Comparison of ENCODE assay signal across 11 mouse cellular contexts in genomic region chr15:92520677-92521225, GRCm38 (mm10).
DNase-seq lines count a peak whose midpoint lies in the region; ATAC-seq and TF ChIP-seq lines count a peak whose summit lies in the region.
"Had no signal": no experiment of that assay in that cellular context is flagged by ENCODE, and none has a peak within 500 bp of the region (broad histone marks: within the 10 kb centered on the region; RNA-seq: fewer than 3 reads in every experiment).

No protein-coding gene starts in this region.

- H3K9me3 ChIP-seq in heart, embryonic 13.5 days = no peaks in the 10 kb centered on the region
- H3K9me3 ChIP-seq in intestine, embryonic 15.5 days = no peaks in the 10 kb centered on the region
- H3K9me3 ChIP-seq in midbrain, embryonic 14.5 days (ENCODE audit: control insufficient read depth, low read length) = no peaks in the 10 kb centered on the region
- H3K9me3 ChIP-seq: liver, embryonic 13.5 days had no signal

- no peak overlapping the region for H3K27ac ChIP-seq in heart, embryonic 13.5 days (replicated peaks)
- H3K27ac ChIP-seq in heart, adult 2 months = no peak overlapping the region
- H3K27ac ChIP-seq in intestine, embryonic 15.5 days = no peak overlapping the region
- H3K27ac ChIP-seq in midbrain, embryonic 14.5 days (replicated peaks; ENCODE audit: low read depth, low read length) = no peak overlapping the region
- H3K27ac ChIP-seq: liver, embryonic 13.5 days had no signal

- no peak for TF ChIP-seq POLR2A in heart, adult 2 months (IDR thresholded peaks at IDR 0.05; ENCODE audit: insufficient read depth, low read depth, low read length)
- no peak for TF ChIP-seq POLR2A in lung, adult 2 months (IDR thresholded peaks at IDR 0.05; ENCODE audit: borderline replicate concordance, extremely low read depth, low read depth, low read length)

- intact Hi-C loops in heart, adult 2 months (cut with DNase I) = no loop called here

- H3K4me1 ChIP-seq in heart, embryonic 13.5 days = no peaks in the 10 kb centered on the region
- no peaks in the 10 kb centered on the region for H3K4me1 ChIP-seq in heart, adult 2 months (ENCODE audit: control insufficient read depth, insufficient read depth, low read length)
- no peaks in the 10 kb centered on the region for H3K4me1 ChIP-seq in intestine, embryonic 15.5 days (replicated peaks)
- peaks cover 7% of the 10 kb centered on the region; the same call in 1 of the 2 replicates for H3K4me1 ChIP-seq in midbrain, embryonic 14.5 days (ENCODE audit: control insufficient read depth, insufficient read depth, low read length)
- H3K4me1 ChIP-seq in lung, adult 2 months (ENCODE audit: control insufficient read depth, insufficient read depth, low read length) = no peaks in the 10 kb centered on the region
- H3K4me1 ChIP-seq: liver, embryonic 13.5 days had no signal

- no peaks in the 10 kb centered on the region for H3K79me2 ChIP-seq in heart, adult 2 months (replicated peaks; ENCODE audit: control insufficient read depth, insufficient read depth, low read length)

- no peak for TF ChIP-seq EP300 in heart, adult 2 months (IDR thresholded peaks at IDR 0.05; ENCODE audit: insufficient read depth, low read depth, low read length)

- no peak for DNase-seq in heart, adult 2 months
- DNase-seq in embryo, embryonic 11 days = peak; percentile 30
- peak; percentile 71 for DNase-seq in midbrain, embryonic 14.5 days
- no peak for DNase-seq in ovary, postnatal 14 days (ENCODE audit: low spot score)
- no peak for DNase-seq in lung, adult 2 months
- DNase-seq: adrenal gland, adult 8-10 months; heart, adult 11 months; liver, embryonic 13.5 days had no signal

- 0 out of 2 replicates have a peak overlapping the region, but pooled peaks have one; percentile 32 for H3K4me3 ChIP-seq in heart, embryonic 13.5 days
- H3K4me3 ChIP-seq in heart, adult 2 months = no peak overlapping the region
- H3K4me3 ChIP-seq in intestine, embryonic 15.5 days (replicated peaks) = no peak overlapping the region
- H3K4me3 ChIP-seq in midbrain, embryonic 14.5 days (replicated peaks; ENCODE audit: low read depth, low read length) = no peak overlapping the region
- no peak overlapping the region for H3K4me3 ChIP-seq in lung, adult 2 months (replicated peaks; ENCODE audit: extremely low read depth, low read depth, low read length)
- H3K4me3 ChIP-seq: liver, embryonic 13.5 days had no signal

- no peaks in the 10 kb centered on the region for H3K27me3 ChIP-seq in heart, embryonic 13.5 days (replicated peaks)
- no peaks in the 10 kb centered on the region for H3K27me3 ChIP-seq in heart, adult 2 months (ENCODE audit: control insufficient read depth, insufficient read depth, low read length)
- H3K27me3 ChIP-seq in intestine, embryonic 15.5 days (replicated peaks) = no peaks in the 10 kb centered on the region
- no peaks in the 10 kb centered on the region for H3K27me3 ChIP-seq in midbrain, embryonic 14.5 days (ENCODE audit: control insufficient read depth, insufficient read depth, low read length)
- H3K27me3 ChIP-seq: liver, embryonic 13.5 days had no signal

- H3K9ac ChIP-seq in heart, embryonic 13.5 days = no peak overlapping the region
- H3K9ac ChIP-seq in heart, adult 2 months (ENCODE audit: low read depth, low read length) = no peak overlapping the region
- H3K9ac ChIP-seq in intestine, embryonic 15.5 days = no peak overlapping the region
- no peak overlapping the region for H3K9ac ChIP-seq in midbrain, embryonic 14.5 days (replicated peaks; ENCODE audit: low read length)
- H3K9ac ChIP-seq: liver, embryonic 13.5 days had no signal

- no peak for TF ChIP-seq CTCF in heart, adult 2 months (IDR thresholded peaks at IDR 0.05)
- no peak for TF ChIP-seq CTCF in lung, adult 2 months (IDR thresholded peaks at IDR 0.05; ENCODE audit: insufficient read depth, low read length)

- H3K4me2 ChIP-seq in heart, embryonic 13.5 days = peak overlapping the region; percentile 66
- H3K4me2 ChIP-seq in intestine, embryonic 15.5 days (replicated peaks) = peak overlapping the region; percentile 25; the same call in 1 of the 2 replicates
- peak overlapping the region; percentile 18 for H3K4me2 ChIP-seq in midbrain, embryonic 14.5 days (ENCODE audit: low read length)
- H3K4me2 ChIP-seq: liver, embryonic 13.5 days had no signal

- no peaks in the 10 kb centered on the region for H3K36me3 ChIP-seq in heart, embryonic 13.5 days
- no peaks in the 10 kb centered on the region for H3K36me3 ChIP-seq in heart, adult 2 months (ENCODE audit: control insufficient read depth, insufficient read depth, low read length)
- H3K36me3 ChIP-seq in intestine, embryonic 15.5 days = no peaks in the 10 kb centered on the region
- H3K36me3 ChIP-seq in midbrain, embryonic 14.5 days (ENCODE audit: control insufficient read depth, insufficient read depth, low read length) = no peaks in the 10 kb centered on the region
- H3K36me3 ChIP-seq: liver, embryonic 13.5 days had no signal

- no peak for ATAC-seq in heart, embryonic 13.5 days (ENCODE audit: extremely low read depth, insufficient number of reproducible peaks, low FRiP score, low TSS enrichment)
- no peak for ATAC-seq in intestine, embryonic 15.5 days
- ATAC-seq in midbrain, embryonic 14.5 days (ENCODE audit: low FRiP score, low TSS enrichment) = peak; percentile 37; the same call in 1 of the 2 replicates
- no peak for ATAC-seq in CD4-positive, CD25-positive, alpha-beta regulatory T cell, adult 4 months

- 41% methylated on average over 19 of the region's 19 CpGs for WGBS in heart, embryonic 13.5 days
- 58% methylated on average over 19 of the region's 19 CpGs for WGBS in heart, adult 2 months
- 35% methylated on average over 19 of the region's 19 CpGs for WGBS in intestine, embryonic 15.5 days
- 34% methylated on average over 19 of the region's 19 CpGs for WGBS in midbrain, embryonic 14.5 days
- whole genome bisulfite sequencing in lung, adult 2 months = 37% methylated on average over 19 of the region's 19 CpGs

Comparison
In these comparisons a context has a peak if more than half of its experiments do, and no peak if none do; other contexts are left out.
1. DNase-seq: peak in embryo, embryonic 11 days (single experiment) and midbrain, embryonic 14.5 days (single experiment); none in heart, adult 2 months (0 of 2), ovary, postnatal 14 days (single experiment) and lung, adult 2 months (single experiment).
2. Peak in every context shown above with its lines, with median percentiles within 50 percentile points of each other: H3K4me2 ChIP-seq.